Mouse (Mus musculus): ENCODE data around the gene Cdh13.

- TF ChIP-seq CTCF (IDR thresholded peaks at IDR 0.05; ENCODE audit: control insufficient read depth, insufficient read depth, insufficient replicate concordance, low read depth, low read length) (no peak), POLR2A (IDR thresholded peaks at IDR 0.05; ENCODE audit: control insufficient read depth, low read depth, low read length) (no peak)
These were observed 121.3 kb downstream of the Cdh13 start for GRCm38 (mm10) chr8:118404836-118405235.
